ENCODE assay signal across 20 mouse cellular contexts in the genomic region with DNA sequence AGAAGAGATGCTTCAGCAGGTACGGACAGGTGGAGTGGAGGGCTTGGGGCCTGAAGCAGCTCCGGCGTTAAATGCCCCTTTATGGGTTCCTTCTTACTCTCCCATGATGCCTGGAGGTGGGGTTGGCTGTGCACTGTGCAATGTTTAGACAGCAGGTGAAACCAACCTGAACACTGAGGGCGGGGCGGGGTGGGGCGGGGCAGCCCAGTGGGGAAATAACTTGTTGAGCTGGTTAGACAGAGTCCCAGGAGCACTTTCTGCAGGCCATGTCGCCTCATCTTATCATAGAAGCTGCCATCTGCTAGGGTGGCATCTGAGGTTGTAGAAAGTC.
A peak's percentile ranks its signal among the peaks of the same experiment; 100 is the strongest.
DNase-seq lines count a peak whose midpoint lies in the region; ATAC-seq and TF ChIP-seq lines count a peak whose summit lies in the region.
"Had no signal": no experiment of that assay in that cellular context is flagged by ENCODE, and none has a peak within 500 bp of the region (broad histone marks: within the 10 kb centered on the region; RNA-seq: fewer than 3 reads in every experiment).

No protein-coding gene starts in this region.

- 0 out of 2 replicates have a peak overlapping the region, but pooled peaks have one; percentile 56 for H3K27ac ChIP-seq in kidney, embryonic 15.5 days
- H3K27ac ChIP-seq in embryonic facial prominence, embryonic 14.5 days (replicated peaks; ENCODE audit: low read depth, low read length): peak overlapping the region; percentile 44
- peak overlapping the region; percentile 81 for H3K27ac ChIP-seq in intestine, embryonic 15.5 days
- H3K27ac ChIP-seq in small intestine, adult 2 months (ENCODE audit: insufficient read depth, low read depth, low read length): peak overlapping the region; percentile 95
- H3K27ac ChIP-seq: embryonic facial prominence, embryonic 12.5 days; forebrain, embryonic 12.5 days; neural tube, embryonic 12.5 days had no signal

- no peak for DNase-seq in kidney, adult 11 months
- DNase-seq in embryonic facial prominence, embryonic 14.5 days (ENCODE audit: low spot score): no peak
- no peak for DNase-seq in frontal cortex, postnatal 36 days (ENCODE audit: low spot score in 2 of 2)
- DNase-seq in cerebellum, adult 9-10 months: no peak
- DNase-seq: adrenal gland, postnatal 14 days; B cell, adult 2 months; cerebellum, adult 18-20 months; heart, postnatal 36 days; kidney, postnatal 25 days; liver; liver, postnatal 0 days; thymus, postnatal 25 days had no signal

- no peaks in the 10 kb centered on the region for H3K27me3 ChIP-seq in kidney, embryonic 15.5 days
- H3K27me3 ChIP-seq in embryonic facial prominence, embryonic 14.5 days (replicated peaks; ENCODE audit: control insufficient read depth, insufficient read depth, low read length): no peaks in the 10 kb centered on the region
- no peaks in the 10 kb centered on the region for H3K27me3 ChIP-seq in intestine, embryonic 15.5 days (replicated peaks)
- H3K27me3 ChIP-seq in small intestine, adult 2 months (ENCODE audit: control insufficient read depth, insufficient read depth, low read length): no peaks in the 10 kb centered on the region
- H3K27me3 ChIP-seq: embryonic facial prominence, embryonic 12.5 days; forebrain, embryonic 12.5 days had no signal

- 88% methylated on average over 7 of the region's 7 CpGs for WGBS in kidney, embryonic 15.5 days
- 78% methylated on average over 7 of the region's 7 CpGs for WGBS in embryonic facial prominence, embryonic 14.5 days
- 63% methylated on average over 7 of the region's 7 CpGs for WGBS in intestine, embryonic 15.5 days
- 33% methylated on average over 7 of the region's 7 CpGs for WGBS in small intestine, adult 2 months

- ATAC-seq in kidney, embryonic 15.5 days (replicated peaks; ENCODE audit: low FRiP score): 0 out of 2 replicates have a peak, but pooled peaks have one; percentile 17
- peak; percentile 86 for ATAC-seq in embryonic facial prominence, embryonic 14.5 days (ENCODE audit: low read depth)
- ATAC-seq in intestine, embryonic 15.5 days: peak; percentile 91
- ATAC-seq: hindbrain, embryonic 16.5 days; liver, postnatal 0 days had no signal

- H3K4me3 ChIP-seq in kidney, embryonic 15.5 days (replicated peaks): no peak overlapping the region
- no peak overlapping the region for H3K4me3 ChIP-seq in embryonic facial prominence, embryonic 14.5 days (ENCODE audit: low read depth, low read length)
- 0 out of 2 replicates have a peak overlapping the region, but pooled peaks have one; percentile 7 for H3K4me3 ChIP-seq in intestine, embryonic 15.5 days (replicated peaks)
- peak overlapping the region; percentile 49 for H3K4me3 ChIP-seq in small intestine, adult 2 months (ENCODE audit: low read depth, low read length)
- H3K4me3 ChIP-seq: embryonic facial prominence, embryonic 12.5 days; forebrain, embryonic 12.5 days; heart, embryonic 12.5 days; neural tube, embryonic 12.5 days had no signal

- no peaks in the 10 kb centered on the region for H3K9me3 ChIP-seq in kidney, embryonic 15.5 days (replicated peaks)
- H3K9me3 ChIP-seq in embryonic facial prominence, embryonic 14.5 days (ENCODE audit: control insufficient read depth, low read length): no peaks in the 10 kb centered on the region
- H3K9me3 ChIP-seq in intestine, embryonic 15.5 days: no peaks in the 10 kb centered on the region
- H3K9me3 ChIP-seq: embryonic facial prominence, embryonic 12.5 days; forebrain, embryonic 12.5 days; heart, embryonic 12.5 days; neural tube, embryonic 12.5 days had no signal

- no peak overlapping the region for H3K9ac ChIP-seq in kidney, embryonic 15.5 days
- H3K9ac ChIP-seq in embryonic facial prominence, embryonic 14.5 days (ENCODE audit: low read depth, low read length): no peak overlapping the region
- H3K9ac ChIP-seq in intestine, embryonic 15.5 days: no peak overlapping the region
- H3K9ac ChIP-seq: embryonic facial prominence, embryonic 12.5 days; forebrain, embryonic 12.5 days; heart, embryonic 12.5 days; liver, postnatal 0 days; neural tube, embryonic 12.5 days had no signal

- TF ChIP-seq CTCF in small intestine, adult 2 months (IDR thresholded peaks at IDR 0.05; ENCODE audit: extremely low read depth, insufficient read length, insufficient replicate concordance, low read depth, low read length): 0 out of 2 replicates have a peak, but pooled peaks have one; percentile 7

- H3K4me1 ChIP-seq in kidney, embryonic 15.5 days: peaks cover 15% of the 10 kb centered on the region
- H3K4me1 ChIP-seq in embryonic facial prominence, embryonic 14.5 days (ENCODE audit: control insufficient read depth, insufficient read depth, low read length): 0 out of 2 replicates have a peak, but pooled peaks cover under 1% of the 10 kb centered on the region
- peaks cover 5% of the 10 kb centered on the region for H3K4me1 ChIP-seq in intestine, embryonic 15.5 days (replicated peaks)
- peaks cover 19% of the 10 kb centered on the region; the same call in 1 of the 2 replicates for H3K4me1 ChIP-seq in small intestine, adult 2 months (ENCODE audit: control insufficient read depth, insufficient read depth, insufficient read length, low read length)
- H3K4me1 ChIP-seq: forebrain, embryonic 12.5 days; neural tube, embryonic 12.5 days had no signal

- TF ChIP-seq POLR2A in small intestine, adult 2 months (IDR thresholded peaks at IDR 0.05; ENCODE audit: low read depth, low read length): no peak

- H3K36me3 ChIP-seq in kidney, embryonic 15.5 days: no peaks in the 10 kb centered on the region
- 0 out of 2 replicates have a peak, but pooled peaks cover 9% of the 10 kb centered on the region for H3K36me3 ChIP-seq in embryonic facial prominence, embryonic 14.5 days (ENCODE audit: control insufficient read depth, insufficient read depth, low read length)
- H3K36me3 ChIP-seq in intestine, embryonic 15.5 days: no peaks in the 10 kb centered on the region
- H3K36me3 ChIP-seq in small intestine, adult 2 months (ENCODE audit: control insufficient read depth, insufficient read depth, low read length): peaks cover 25% of the 10 kb centered on the region
- H3K36me3 ChIP-seq: forebrain, embryonic 12.5 days; neural tube, embryonic 12.5 days had no signal

- no peak overlapping the region for H3K4me2 ChIP-seq in kidney, embryonic 15.5 days
- H3K4me2 ChIP-seq in embryonic facial prominence, embryonic 14.5 days (ENCODE audit: low read depth, low read length): no peak overlapping the region
- peak overlapping the region; percentile 47 for H3K4me2 ChIP-seq in intestine, embryonic 15.5 days (replicated peaks)
- H3K4me2 ChIP-seq: embryonic facial prominence, embryonic 12.5 days; forebrain, embryonic 12.5 days; heart, embryonic 12.5 days; neural tube, embryonic 12.5 days had no signal

Comparison
In these comparisons a context has a peak if more than half of its experiments do, and no peak if none do; other contexts are left out.
1. ATAC-seq: peak in every context shown above with its lines; median percentile 91 in intestine, embryonic 15.5 days; 86 in embryonic facial prominence, embryonic 14.5 days; 17 in kidney, embryonic 15.5 days.
2. H3K27ac ChIP-seq: peak in every context shown above with its lines; median percentile 95 in small intestine, adult 2 months; 81 in intestine, embryonic 15.5 days; 56 in kidney, embryonic 15.5 days; 44 in embryonic facial prominence, embryonic 14.5 days.
3. H3K4me3 ChIP-seq: peak in intestine, embryonic 15.5 days (single experiment) and small intestine, adult 2 months (single experiment); none in kidney, embryonic 15.5 days (single experiment) and embryonic facial prominence, embryonic 14.5 days (single experiment).